Mouse (Mus musculus) gastrocnemius, adult 18-20 months (tissue): ENCODE results near the gene Spag7. TPM values are rescaled to one million over a fixed set of nuclear protein-coding genes. Genes with fewer than 3 reads are reported as not detected.

Experiments used
- DNase-seq: peaks from one replicate; pipeline ENCODE4 v3.0.0; 2021; ENCODE audit warnings: low spot score
- long read RNA-seq, 2 experiments: library from polyadenylated mRNA; stranded (forward); transcript quantifications; one replicate each; pipeline ENCODE4 v2.0.0; 2021
- total RNA-seq, 2 experiments: library from RNA; stranded (reverse); gene quantifications; 2 replicates each; pipeline ENCODE4 v1.2.3; 2021

Spag7 gene
- 100 to 1,000 TPM in 1 of 2 experiments, 10 to 100 TPM in 1; 83.4 to 103 TPM for total RNA-seq
- long read RNA-seq, experiment 1, transcript Spag7-201 (7 exons, 1,159 nt), result major isoform, 115 of 126 reads
- long read RNA-seq, experiment 1, partial matches to known transcripts, result 3 of 126 reads
- long read RNA-seq, experiment 1, other reads (novel, unspliced or antisense), result 8 of 126 reads
- long read RNA-seq, experiment 2, transcript Spag7-201 (7 exons, 1,159 nt), result major isoform, 62 of 75 reads
- long read RNA-seq, experiment 2, partial matches to known transcripts, result 2 of 75 reads
- long read RNA-seq, experiment 2, other reads (novel, unspliced or antisense), result 11 of 75 reads

DNA sequence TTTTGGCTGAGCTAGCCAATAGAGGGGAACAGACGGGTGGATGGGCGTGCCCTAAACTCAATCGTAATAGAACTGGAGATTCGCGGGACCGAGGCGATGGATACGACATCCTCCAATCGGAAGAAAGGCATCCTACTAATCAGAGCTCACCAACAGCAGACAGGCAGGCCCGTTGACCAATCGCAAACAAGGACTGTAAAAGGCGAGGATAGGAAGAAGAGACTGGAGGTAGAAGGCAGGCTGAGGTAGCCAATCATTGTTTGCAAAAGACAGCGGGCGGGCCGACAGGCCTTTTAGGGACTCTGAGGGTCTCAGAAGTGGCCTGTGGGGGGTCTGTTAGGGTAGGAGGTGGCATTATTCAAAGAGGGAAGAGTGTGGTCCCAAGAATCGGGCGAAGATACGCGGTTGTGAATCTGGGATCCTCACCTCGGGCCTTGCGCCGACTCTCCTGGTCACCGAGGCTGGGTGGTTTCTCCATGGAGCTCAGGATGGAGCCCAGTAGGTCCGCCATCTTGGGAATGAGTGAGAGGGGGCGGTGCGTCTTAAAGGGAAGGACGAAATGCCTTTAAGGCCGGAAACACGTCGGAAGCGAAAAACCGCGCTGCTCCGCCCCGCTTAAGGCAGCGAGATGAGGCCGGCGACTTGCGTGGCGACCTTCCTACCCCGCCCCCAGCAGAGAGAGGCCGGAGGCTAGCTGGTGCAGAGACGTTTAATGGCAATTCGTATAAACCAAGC, at the start of gene Spag7:
Spag7 (minus strand) TSS at position 646 of the 735 bp plus-strand sequence.
- DNase-seq, result peak; percentile 98

DNA sequence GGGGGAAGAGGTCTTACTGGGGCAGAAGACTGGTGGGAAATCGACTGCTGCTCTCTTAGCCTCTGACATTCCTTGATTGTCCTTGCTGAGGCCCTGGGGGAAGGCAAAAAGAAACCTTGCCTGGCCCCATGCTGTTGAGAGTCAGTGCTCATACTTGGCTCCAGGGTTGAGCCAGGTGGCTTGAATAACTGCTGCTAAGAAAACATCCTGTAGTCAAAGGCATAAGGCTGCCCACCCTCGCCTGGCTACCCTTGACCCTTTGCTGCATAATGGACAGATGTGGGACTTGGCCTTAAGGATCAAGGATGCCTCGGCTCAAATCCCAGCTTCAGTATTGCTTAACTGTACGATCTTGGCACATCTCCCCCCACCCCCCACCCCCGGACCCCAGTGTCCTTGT, 49.3 kb upstream of the Spag7 start:
- DNase-seq, result no peak

DNA sequence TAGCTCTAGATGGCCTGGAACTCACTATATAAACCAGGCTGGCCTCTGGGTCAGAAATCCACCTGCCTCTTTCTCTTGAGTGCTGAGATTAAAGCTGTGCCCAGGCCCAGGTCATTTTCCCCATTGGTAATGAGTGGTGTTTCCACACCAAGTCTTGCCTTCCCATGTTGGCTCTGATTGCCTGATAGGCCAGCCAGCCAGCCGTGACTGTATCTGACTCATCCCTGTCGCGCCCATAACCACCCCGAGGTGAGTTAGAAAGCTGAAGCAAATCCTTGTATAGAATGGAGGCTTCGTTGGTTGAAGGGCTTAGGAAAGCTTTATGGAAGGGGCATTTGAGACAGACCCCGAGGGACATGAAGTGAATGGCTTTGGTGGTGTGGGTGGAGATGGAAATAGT, 46.6 kb upstream of the Spag7 start:
- DNase-seq, result no peak

DNA sequence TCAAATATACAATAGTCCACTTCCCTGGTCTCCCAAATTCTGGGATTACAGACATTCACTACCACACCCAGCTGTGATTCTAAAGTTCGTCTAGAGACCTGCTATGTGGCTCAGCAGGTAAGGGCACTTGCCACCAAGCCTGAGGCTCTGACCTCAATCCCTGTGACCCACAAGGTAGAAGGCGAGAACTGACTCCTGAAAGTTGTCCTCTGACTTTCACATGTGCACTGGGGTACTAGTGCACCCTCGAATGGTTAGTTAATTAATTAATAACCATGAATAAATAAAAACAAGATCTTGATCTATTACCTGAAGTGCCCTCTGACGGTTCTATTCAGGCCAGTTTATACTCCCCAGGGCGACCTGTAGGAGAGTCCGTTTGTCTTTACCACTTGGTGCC, 44.0 kb upstream of the Spag7 start:
- no peak for DNase-seq

DNA sequence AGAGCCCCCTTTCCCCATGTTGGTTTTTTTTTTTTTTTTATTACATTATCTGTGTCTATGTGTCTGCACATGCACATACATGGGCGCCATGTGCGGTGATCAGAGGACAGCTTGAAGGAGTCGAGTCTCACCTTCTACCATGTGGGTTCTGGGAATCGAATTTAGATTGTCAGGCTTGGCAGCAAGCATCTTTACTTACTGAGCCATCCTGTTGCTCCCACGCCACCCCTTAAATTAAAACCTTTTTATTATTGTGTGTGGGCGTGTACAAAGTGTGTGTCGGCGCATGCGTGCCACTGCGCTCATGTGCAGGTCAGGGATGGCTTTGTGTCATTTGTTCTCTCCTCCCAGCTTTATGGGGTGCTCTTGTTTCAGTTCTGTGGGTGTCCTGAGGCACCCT, 41.8 kb upstream of the Spag7 start:
- no peak for DNase-seq

DNA sequence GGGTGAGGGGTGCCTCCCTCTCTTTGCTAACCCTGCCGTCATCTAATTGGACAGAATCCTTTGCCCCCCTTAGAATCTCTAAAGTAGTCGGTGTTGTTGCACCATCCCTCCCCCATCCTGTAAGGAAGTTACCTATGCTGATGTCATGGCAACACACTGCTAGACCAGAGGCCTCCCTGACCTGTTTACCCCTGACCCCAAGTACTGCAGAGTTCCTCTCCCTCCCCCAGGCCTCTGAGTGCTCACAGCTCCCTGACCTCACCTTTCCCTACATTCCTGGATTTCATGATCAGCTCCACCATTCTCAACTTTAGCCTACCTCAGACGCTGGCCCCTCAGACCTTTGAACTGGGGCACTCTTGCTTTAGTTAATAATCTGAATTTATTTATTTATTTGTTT, 36.9 kb upstream of the Spag7 start:
- DNase-seq, result no peak

DNA sequence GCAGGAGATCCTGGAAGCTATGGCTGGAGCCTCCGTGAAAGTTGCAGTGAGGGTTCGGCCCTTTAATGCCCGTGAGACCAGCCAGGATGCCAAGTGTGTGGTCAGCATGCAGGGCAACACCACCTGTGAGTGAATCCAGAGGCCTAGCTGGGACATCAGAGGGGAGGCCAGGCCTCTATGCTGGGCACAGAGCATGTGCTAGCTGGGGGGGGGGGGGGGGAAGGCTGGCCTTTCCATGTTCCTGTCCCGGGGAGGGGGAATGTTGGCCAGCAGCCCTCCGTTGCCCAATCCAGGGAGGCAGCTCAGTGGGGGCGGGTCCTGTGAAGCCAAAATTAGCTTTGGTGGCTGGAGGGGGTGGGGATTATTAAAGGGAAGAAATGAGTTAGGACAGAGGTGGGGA, 33.6 kb upstream of the Spag7 start:
- peak; percentile 90 for DNase-seq

DNA sequence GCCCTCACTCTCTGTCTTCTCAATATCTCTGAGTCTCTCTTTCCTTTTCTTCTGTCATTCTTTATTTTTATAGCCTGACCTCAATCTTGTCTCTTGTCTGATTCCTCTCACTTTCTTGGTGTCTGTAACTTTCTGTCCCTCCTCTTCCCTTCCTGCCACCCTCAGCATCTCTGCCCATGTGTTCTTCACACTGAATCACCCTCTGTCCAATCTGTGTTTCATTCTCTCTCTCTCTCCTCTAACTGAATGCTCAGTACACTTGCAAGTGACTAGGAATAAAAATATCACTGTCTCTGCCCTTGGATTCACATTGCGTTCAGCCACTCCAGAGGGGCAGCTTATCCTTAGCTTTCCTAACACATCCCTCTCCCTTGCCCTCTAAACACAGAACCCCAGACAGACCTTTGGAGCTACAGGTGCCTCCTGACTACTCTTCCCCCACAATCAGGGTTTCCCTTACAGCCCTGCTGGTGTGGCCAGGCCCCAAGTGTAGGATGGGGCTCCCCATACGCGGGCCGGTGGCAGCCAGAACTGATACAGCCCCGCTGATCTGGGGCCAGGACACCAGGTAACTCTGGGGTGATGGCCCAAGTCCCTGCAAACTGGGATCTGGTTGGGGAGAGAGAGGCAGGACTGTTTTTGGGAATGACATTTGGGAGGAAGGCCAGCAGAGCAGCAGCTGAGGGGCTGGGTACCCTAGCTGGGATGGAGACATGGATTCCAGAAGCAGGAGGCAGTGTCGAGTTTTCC, 32.9 kb upstream of the Spag7 start:
- DNase-seq, result peak; percentile 26

DNA sequence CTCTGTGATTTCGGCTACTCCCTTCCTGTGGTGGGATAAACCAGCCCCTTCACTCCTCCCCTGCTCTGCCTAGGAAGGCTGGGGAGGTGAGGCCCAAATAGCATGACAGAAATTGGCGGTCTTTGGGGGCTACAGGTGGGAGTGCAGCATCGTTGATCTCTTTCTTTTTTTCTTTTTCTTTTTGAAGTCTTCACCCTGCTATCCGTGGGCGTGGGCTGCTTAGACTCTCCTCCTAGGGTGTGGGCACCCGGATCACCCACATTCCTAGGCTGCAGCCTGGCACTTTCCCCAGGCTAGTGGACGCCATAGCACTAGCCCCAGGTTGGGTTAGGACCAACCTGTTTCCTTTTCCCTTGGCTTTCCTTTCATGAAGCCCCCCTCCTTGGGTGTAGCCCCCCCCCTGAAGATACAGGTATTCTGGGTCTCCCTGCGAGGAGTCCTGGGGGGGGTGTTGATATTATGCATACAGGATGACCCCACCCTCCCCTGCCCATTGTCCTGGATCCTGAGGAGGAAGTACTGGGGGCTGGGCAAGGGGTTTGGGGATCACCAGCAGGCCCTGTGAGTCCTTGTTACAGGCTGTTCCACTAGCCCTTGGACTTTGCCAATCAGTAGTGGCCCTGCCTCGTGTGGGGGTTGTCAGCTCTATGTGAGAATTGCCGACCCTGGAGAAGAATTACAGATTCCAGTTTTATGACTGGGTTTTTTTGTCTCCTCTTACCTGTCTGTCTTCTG, 32.2 kb upstream of the Spag7 start:
- DNase-seq, result peak; percentile 24

DNA sequence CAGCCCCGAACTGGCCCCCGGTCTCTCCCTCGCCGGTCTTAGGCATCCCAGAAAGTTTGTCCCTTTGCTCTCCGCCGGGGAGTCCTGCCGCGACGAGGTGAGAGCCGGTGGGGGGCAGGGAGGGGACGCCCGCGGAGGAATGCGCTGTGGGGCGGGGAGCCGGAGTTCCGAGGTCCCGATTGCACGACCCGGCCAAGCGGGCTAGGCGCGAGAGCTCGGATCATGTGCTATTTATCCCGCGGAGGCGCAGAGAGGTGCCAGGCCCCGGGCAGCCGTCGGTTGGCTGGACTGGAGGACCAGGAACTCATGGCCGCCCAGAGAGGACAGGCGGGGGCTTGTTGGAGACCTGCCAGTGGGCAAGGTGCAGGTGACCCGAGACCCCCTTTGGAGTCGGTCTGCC, 31.4 kb upstream of the Spag7 start:
- peak; percentile 90 for DNase-seq

DNA sequence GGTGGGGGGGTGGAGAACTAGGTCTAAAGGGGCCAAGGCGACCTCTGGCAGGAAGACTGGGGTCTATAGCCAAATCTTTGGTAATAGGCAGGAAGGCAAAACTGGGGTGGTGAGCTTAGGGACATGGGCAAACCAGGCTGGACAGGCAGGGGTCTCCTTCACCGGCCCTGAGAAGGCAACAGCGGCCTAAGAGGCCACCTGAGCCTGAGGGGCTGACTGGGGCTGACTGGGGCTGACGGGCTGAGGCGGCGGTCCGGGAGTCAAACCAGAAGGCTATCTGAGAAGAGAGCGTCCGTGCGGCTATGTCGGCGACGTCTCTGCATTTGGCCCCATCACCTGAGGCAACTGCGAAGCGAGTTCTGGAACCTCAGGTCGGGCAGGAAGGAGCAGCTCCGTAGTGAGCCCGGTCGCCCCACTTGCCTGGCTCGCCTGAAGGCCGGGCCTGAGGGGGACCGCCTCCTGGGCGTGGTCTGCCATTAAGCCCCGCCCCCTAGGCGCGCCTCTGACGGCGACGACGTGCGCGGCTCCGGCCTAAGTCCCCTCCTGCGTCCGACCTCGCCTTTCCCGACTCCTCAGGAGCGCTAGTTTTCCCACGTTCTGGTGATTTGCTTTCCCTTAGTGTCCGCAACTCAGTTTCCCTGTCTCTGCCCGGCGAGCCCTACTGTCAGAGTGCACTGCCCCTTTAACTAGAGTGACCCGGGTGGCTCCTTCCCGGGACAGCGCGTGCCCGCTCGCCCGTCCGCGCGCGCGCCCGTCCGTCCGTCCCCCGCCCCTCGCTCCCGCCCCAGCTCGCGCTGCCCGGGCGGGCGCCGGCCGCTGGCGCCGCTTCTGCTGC, 30.7 kb upstream of the Spag7 start, which contains the start of the genes Inca1 and Kif1c:
Inca1 (minus strand) TSS at position 434 of the 835 bp plus-strand sequence.
Kif1c (plus strand) TSS at position 827 of the 835 bp plus-strand sequence.
- peak; percentile 95 for DNase-seq

DNA sequence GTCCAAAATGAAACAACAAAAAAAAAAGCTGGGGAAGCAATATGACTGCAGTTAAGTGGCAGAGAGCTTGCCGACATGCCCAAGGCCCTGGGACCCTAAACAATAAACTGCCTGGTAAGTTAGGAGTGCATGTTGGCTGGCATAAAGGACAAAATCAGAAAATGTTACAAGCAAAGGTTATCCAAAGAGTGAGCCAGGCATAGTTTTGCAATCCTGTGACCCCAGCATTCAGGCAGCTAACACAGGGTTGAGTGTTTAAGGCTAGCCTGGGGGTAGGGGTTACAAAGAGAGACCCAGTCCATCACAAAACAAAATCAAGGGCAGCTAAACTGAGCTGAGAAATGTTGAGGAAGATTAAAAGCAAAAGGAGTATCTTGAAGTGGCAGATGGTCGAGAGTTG, 29.8 kb upstream of the Spag7 start:
- no peak for DNase-seq

DNA sequence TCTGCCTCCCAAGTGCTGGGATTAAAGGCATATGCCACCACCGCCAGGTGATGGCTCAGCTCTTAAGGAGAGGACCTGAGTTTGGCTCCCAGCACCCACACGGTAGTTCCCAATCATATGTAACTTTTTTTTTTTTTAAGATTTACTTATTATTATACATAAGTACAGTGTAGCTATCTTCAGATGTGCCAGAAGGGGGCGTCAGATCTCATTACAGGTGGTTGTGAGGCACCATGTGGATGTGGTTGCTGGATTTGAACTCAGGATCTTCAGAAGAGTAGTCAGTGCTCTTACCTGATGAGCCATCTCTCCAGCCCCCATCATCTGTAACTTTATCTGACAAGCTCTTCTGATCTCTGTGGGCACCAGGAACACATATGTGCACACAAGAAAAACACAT, 28.2 kb upstream of the Spag7 start:
- DNase-seq, result no peak

DNA sequence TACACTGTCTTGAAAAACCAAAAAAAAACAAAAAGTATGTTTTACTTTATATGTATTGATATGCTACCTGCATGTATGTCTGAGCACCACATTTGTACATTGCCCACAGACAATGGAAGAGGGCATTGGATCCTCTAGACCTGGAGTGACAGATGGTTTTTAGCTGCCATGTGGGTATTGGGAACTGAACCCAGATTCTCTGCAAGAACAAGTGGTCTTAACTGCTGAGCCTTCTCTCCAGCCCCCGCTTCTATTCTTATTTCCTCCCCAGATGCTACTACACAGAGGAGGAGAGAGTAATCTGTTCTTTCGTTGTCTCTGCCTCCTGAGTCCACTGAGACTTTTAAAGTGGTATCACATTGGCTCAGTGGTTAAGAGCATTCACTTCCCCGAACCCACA, 24.3 kb upstream of the Spag7 start:
- DNase-seq, result no peak

DNA sequence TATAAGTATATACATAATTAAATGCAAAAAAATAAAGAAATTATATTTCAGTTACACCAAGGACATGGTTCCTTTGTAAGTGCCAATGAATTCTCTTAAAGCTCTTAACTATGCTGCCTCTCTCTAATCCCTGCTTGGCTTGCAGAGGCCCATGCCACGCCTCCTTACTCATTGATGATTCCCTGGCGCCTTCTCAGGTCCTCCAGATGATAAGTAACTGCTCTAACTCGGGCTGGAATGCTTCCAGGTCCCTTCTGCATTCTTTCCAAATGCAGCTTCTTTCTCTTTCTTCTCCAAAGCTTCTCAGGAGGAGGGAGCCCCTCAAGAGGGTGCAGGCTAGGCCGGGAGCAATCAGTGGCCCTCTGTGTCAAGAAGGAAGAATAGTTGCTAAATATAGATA, 20.4 kb upstream of the Spag7 start:
- no peak for DNase-seq

DNA sequence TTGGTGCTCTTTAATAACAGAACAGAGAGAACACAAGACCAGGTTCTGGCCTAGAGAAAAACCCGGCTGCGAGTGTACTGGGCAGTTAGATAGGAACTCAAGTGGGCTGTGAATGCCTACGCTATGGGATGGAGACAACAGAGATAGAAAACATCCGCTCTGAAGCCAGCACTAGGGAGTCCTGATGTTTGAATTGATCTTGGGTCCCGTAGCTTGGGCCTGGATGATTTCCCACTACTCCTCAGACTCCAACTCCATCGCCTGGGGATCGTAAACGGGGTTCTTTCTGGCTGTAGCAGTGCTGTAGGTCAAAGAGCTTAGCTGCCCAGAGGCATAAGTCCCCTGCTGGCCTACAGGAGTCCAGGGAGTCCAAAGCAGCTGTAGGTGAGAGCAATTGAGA, 19.2 kb upstream of the Spag7 start:
- no peak for DNase-seq

DNA sequence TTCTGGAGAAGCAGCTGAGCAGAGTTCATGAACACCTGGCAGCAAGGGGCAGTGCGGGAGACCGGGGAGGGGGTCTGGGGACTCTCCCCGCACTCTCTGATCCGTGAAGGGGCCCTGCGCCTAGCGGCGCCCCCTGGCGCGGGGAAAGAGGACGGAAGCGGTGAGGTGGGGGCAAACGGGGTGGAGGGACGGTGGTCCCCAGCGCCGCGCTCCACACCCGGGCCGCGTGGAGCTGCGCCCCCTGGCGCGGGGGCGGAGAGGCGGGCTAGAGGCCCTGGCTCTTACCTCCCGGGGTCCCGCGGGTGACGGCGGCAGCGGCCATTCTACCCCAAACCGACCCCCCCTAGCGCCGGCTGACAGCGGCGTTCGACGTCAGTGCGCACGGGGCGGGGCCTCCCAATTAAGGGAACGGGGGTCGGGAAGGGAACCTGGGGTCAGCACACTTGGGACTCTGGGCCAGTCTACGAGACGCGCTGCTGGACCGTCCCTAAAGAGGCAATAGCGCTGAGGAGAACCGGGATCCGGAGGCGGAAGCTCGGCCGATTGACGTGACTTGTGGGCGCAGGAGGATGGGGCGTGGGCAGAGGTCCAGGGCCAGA, 18.5 kb upstream of the Spag7 start, which contains the start of gene Camta2:
Camta2 (minus strand) TSS at position 505 of the 599 bp plus-strand sequence.
- peak; percentile 92 for DNase-seq

DNA sequence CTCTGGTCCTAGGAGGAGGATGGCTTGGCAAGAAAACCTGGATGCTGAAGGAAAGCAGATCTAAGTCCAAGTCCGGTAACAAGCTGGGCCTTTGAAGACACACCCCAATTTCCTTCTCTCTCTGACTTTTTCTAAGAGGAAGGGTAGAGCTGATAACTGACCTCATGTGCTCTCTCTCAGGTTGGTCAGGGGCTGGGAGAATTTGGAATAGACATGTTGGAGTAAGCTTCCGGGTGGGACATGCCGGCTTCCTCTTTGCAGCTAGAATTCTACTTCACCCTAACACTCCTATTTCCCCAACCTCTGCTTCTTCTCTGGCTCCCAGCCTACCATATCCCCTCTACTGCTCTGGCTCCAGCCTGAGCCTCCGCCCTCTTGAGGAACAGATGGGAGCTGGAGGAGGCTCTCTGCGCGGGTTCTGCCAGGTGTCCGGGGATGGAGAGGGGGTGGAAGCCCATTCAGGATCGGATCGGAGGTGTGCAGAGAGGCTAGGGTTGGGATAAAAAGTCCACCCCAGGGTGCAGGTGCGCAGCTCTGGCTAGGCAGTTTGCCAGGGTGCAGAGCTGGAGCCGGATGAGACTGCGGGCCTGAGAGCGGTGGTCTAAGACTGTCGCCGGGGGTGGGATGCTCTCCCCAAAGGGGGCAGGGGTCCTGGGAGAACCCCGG, 17.8 kb upstream of the Spag7 start:
- DNase-seq, result no peak

DNA sequence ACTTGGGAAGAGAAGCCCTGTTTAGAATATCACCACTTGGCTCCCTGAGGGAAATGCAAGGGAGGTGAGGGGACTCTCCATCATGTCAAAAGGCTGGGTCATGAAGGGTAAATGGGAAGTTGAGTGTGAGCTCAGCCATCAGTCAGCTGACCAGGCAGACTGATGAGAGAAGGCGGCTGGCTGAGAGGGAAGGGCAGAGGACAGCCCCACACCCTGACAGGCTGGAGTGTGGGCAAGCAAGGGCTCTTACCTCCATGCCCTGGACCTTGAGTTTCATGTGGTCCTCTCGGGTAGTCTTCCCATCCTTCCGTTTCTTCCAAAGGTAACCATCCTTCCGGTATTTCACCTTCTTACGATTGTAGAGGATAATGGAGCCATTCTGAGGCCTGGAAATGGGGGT, 14.4 kb upstream of the Spag7 start:
- no peak for DNase-seq
